Mouse (Mus musculus) large intestine, adult 2 months (tissue): ENCODE results near the gene AW146154. TPM values are rescaled to one million over a fixed set of nuclear protein-coding genes. Genes with fewer than 3 reads are reported as not detected.
"Not testable (repeated sequence)": the region's sequence is repeated elsewhere in the genome, so short reads cannot be mapped to it uniquely, and the experiment has no call there.

ENCODE experiments used
- DNase-seq: peaks from one replicate; pipeline ENCODE4 v3.0.0-alpha.2; 2012; ENCODE audit warnings: low read depth, low spot score
- WGBS: fragments of 180-500 bp; shearing (Covaris S2); methylation state at CpG from one replicate; pipeline ENCODE4 v1.1.7; 2018; 5-methylcytosine and 5-hydroxymethylcytosine counted together
- polyA plus RNA-seq: library from polyadenylated mRNA; depleted of rRNA; stranded (reverse); fragments of >200 nt; gene quantifications from 2 replicates; pipeline ENCODE4 v1.2.3, GENCODE M21; 2012; rRNA removed

AW146154 gene
- polyA plus RNA-seq, result 3.5 and 5.0 TPM in 2 replicates

- WGBS, result 0% methylated on average over 18 of the region's 18 CpGs
- DNase-seq, result peak; percentile 92
These were observed at the start of gene AW146154, which contains the start of gene Gm20449 for GRCm38 (mm10) chr7:41499389-41500049. Gene AW146154 (minus strand): TSS chr7:41499890. Gene Gm20449 (minus strand): TSS chr7:41499417.

DNA sequence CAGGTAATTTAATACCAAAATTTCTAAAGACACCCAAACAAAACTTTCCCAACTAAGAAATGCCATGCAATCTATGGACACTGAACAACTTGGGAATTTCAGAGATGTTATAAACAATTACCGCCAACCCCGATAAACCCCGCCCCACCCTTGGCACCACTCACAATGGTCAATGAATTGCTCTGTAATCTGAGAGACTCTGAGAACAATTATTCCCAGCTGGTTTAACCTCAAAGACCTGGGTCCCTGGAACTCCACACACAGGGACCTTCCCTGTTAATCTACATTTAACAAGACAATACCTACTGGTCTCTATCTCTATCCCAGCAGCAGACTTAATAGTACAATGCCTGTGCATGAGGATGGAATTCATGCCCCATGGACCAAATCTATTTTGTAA lies 13.0 kb upstream of the AW146154 start:
- 79% methylated on average over 3 of the region's 3 CpGs for WGBS
- DNase-seq, result no peak

DNA sequence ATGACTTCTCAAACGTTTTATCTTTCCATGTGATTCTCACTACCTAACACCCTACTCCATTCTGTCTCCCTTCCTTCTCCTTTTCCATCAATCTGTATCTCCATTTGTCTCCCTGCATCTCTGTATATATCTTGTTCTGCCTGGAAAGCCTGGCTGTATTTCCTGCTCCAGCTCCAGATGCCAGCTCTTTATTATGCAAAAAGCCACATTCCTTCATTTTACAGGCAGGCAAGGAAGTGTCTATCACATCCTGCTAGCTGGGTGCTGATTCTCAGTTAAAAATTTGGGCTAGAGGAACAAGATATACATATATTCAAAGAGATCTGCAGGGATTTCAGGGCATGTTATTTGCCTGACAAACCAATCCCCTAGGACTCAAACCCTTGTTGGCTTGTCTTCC lies 12.5 kb upstream of the AW146154 start:
- 12% methylated on average over 1 of the region's 1 CpGs for WGBS
- DNase-seq, result no peak

- WGBS, result 37% methylated on average over 1 of the region's 1 CpGs
- DNase-seq, result no peak
These were observed 2.7 kb upstream of the AW146154 start for GRCm38 (mm10) chr7:41502402-41502801.

DNA sequence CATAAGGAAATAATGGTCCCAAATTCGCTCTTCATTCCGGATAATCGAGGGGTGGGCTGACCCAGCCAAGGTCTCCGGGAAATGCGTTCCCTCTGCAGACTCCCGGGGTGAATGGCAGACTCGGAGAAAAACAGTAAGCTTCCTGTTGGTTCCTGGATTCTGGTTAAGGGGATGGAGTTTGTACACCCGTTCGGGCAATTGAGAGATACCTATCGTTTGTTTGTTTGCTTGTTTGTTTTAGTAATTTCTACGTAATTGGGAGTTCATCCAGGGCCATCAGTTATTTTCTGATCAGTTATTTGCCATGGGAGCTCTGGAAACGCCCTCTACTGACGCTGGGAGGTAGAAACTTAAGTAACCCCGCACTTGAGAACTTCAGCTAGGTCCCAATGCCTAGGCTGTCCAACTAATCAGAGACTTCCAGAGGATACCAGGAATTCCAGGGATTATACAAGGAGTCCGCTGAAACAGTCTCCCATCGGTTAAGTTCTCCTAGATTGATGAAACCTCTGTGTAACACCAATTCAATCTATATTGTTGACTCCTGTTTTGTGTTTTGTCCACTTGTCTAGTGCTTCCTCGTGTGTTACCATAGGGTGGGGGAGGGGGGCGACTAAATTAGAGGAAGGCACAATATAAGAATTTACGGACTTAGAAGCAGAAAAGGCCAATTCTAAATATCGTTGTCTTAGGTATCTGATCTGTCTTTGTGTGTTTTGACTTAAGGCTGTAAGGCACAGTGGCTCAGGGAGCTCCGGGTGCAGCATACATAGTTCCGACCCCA lies 653 bp upstream of the AW146154 start:
- 13% methylated on average over 22 of the region's 22 CpGs for WGBS
- DNase-seq, result peak; percentile 50

DNA sequence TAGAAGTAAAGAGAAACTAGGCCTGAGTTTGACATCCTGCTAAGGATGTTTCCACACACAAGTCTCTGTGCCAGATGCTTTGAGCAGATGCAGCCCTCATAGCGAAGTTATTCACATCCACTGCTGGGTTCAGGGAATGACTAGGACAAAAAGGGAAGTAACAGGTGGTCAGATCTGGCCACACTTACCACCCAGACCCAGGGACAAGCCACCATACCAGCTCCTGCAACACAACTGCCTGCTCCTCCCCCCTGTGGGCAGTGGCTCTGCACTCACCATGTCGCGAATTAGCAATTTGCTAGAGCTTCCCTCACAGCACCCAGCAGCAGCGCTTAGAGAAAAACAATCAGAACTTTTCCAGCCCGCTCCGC lies 687 bp downstream of the AW146154 start:
- DNase-seq, result peak; percentile 3

DNA sequence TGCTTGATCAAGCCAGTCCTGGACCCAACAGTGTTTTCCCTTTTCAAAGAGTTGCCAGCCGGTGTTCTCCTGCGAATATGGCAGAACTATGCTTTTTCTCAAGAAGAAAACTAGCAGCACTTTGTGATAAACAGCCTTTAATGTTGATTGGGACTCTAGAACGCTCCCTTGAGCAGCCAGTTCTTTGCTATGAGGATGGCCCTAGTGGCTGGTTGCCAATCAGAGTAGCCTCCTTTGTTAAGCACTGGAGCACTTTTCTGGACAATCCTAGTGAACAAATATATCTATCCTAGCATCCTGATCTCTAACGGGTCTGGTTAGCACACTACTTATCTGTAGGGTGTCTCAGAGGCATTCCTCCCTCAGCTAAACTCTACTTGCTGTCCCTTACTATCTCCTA lies 1.2 kb downstream of the AW146154 start:
- not testable (repeated sequence) for DNase-seq
- WGBS, result 66% methylated on average over 4 of the region's 4 CpGs

More for the DNA sequence above, 687 bp downstream of the AW146154 start:
- WGBS, result 0% methylated on average over 6 of the region's 6 CpGs

DNA sequence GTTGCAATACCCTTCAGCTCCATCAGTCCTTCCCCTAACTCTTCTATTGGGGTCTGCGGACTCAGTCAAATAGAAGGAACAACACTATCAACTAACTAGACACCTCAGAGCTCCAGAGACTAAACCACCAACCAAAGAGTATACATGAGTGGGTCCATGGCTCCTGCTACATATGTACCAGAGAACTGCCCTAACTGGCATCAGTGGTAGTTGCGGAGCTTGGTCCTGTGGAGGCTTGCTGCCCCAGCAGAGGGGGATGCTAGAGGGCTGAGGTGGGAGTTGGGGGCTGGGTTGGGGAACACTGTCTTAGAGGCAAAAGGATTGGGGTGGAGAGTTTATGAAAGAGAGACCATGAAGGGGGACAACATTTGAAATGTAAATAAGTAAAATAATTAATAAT lies 1.8 kb downstream of the AW146154 start:
- no peak for DNase-seq
- WGBS, result 97% methylated on average over 2 of the region's 2 CpGs

DNA sequence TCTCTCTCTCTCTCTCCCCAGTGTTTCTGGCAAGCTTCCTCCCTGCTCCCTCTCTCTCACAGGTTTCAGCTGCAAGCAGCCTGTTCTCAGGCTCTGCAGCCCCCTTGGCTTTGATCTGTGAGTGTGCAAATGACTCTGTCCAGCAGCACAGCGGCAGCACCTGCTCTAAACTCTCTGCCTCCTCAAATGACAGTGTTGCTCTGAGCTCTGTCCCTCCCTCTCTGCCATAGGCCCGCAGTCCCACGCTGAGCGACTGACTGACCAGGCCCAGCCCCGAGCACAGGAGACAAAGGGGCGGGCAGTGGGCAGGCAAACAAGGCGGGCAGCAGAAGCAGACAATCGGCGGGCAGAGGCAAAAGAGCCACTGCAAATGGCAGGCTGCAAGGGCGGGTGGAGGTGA lies 47.8 kb downstream of the AW146154 start:
- whole genome bisulfite sequencing, result 8% methylated on average over 10 of the region's 10 CpGs
- no peak for DNase-seq

- WGBS, result 64% methylated on average over 1 of the region's 1 CpGs
- not testable (repeated sequence) for DNase-seq
These were observed 51.1 kb downstream of the AW146154 start, which contains the start of gene Vmn2r57 for GRCm38 (mm10) chr7:41448596-41448995. Gene Vmn2r57 (minus strand): TSS chr7:41448696.

Other genes starting within 250 kb of the AW146154 start
- 3.2 and 3.9 TPM in 2 replicates for gene AI987944, start 106.5 kb downstream of the AW146154 start, polyA plus RNA-seq
- 0.02 and 0.04 TPM in 2 replicates for gene Vmn2r57, start 51.2 kb downstream of the AW146154 start, polyA plus RNA-seq
- 0.04 TPM in 1 of 2 replicates, not detected in the other for gene Gm20449, start 473 bp downstream of the AW146154 start, polyA plus RNA-seq
- not detected in 2 replicates for gene Gm6871, start 73.8 kb upstream of the AW146154 start, polyA plus RNA-seq
- 1.5 and 3.4 TPM in 2 replicates for gene 2610021A01Rik, start 99.3 kb upstream of the AW146154 start, polyA plus RNA-seq
- 0.37 and 0.69 TPM in 2 replicates for gene Zfp788, start 133.3 kb upstream of the AW146154 start, polyA plus RNA-seq